Mouse (Mus musculus): ENCODE measurements at regions not wholly inside any gene's neighbourhood (a gene's known extent, or its start where the extent isn't known, plus 50 kb on each side); places are given as distances from the start of the nearest gene placed in this dataset.

DNA sequence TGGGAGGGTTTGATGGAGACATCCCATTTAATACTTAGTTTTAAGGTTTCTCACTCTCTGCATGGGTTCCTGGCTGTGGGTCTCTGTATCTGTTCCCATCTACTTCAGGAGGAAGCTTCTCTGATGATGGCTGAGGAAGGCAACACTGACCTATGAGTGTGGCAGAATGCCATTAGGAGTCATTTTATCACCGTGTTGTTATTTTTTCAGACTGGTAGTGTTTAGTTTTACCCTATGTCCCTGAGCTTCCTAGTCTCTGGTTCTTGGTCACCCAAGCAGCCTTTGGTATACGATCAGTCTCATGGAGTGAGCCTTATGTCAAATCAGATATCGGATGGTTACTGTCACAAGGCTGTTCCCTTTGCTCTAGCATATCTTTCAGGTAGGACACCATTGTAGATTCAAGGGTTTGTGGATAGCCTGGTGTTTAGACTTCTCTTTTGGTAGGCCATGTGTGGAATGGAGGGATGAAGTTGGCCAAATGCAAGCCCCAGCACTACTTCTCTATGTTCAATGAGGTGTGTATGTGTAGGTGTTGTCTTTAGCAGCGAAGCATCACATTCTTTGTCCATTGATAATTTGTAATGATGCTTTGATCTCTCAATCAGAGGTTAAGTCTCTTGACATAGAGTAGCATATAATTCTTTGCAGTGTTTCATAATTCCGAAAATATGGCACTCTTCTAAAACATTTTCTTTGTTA, 101.0 kb upstream of the Cdh6 start:
- TF ChIP-seq CTCF (IDR thresholded peaks at IDR 0.05; ENCODE audit: low read depth) = no peak
- TF ChIP-seq EP300 (optimal IDR thresholded peaks at IDR 0.05) = no peak
